Mouse (Mus musculus) layer of hippocampus, adult 2 months (tissue): ENCODE measurements around the gene Ptgs1. TPM values are rescaled to one million over a fixed set of nuclear protein-coding genes. Genes with fewer than 3 reads are reported as not detected.
"Not testable (repeated sequence)": the region's sequence is repeated elsewhere in the genome, so short reads cannot be mapped to it uniquely, and the experiment has no call there.

ENCODE experiments used
- DNase-seq, 2 experiments: peaks; one replicate each; pipeline ENCODE4 v3.0.0; 2022; ENCODE audit warnings: low spot score in 2 of 2
- H3K27ac ChIP-seq: fragments of 200-600 bp; 2 replicates; pipeline ENCODE4 v1.8.1; 2022
- H3K4me3 ChIP-seq: fragments of 200-600 bp; 2 replicates; pipeline ENCODE4 v1.8.1; 2022; ENCODE audit warnings: mild to moderate bottlenecking
- CTCF ChIP-seq: fragments of 200-600 bp; conservative IDR thresholded peaks from 2 replicates; pipeline ENCODE4 v1.8.1; 2022; ENCODE audit warnings: antibody characterized with exemption, mild to moderate bottlenecking, moderate library complexity
- long read RNA-seq, 2 experiments: library from polyadenylated mRNA; stranded (forward); transcript quantifications; one replicate each; pipeline ENCODE4 v2.0.0; 2021; ENCODE audit warnings: borderline mapping rate in 2 of 2
- total RNA-seq, 2 experiments: library from RNA; stranded (reverse); gene quantifications; 2 replicates each; pipeline ENCODE4 v1.2.3; 2021

Ptgs1 gene
- total RNA-seq: 10 to 100 TPM; 17.1 to 19.1 TPM
- long read RNA-seq, experiment 1, transcript Ptgs1-201 (11 exons, 2,867 nt): major isoform, 13 of 17 reads
- long read RNA-seq, experiment 1, partial matches to known transcripts: 3 of 17 reads
- long read RNA-seq, experiment 1, other reads (novel, unspliced or antisense): 1 of 17 reads
- long read RNA-seq, experiment 2, transcript Ptgs1-201 (11 exons, 2,867 nt): major isoform, 13 of 24 reads
- long read RNA-seq, experiment 2, partial matches to known transcripts: 8 of 24 reads
- long read RNA-seq, experiment 2, other reads (novel, unspliced or antisense): 3 of 24 reads

- peak within 1 kb of the TSS; percentile 75 for H3K27ac ChIP-seq
- no peak for DNase-seq
- peak; percentile 32 for TF ChIP-seq CTCF
- peak within 1 kb of the TSS; percentile 57 for H3K4me3 ChIP-seq
These were observed at the start of gene Ptgs1 for GRCm38 (mm10) chr2:36230366-36230765. TSS of gene Ptgs1 (plus strand) at chr2:36230426.

- not testable (repeated sequence) for H3K27ac ChIP-seq, H3K4me3 ChIP-seq, DNase-seq
- 0 out of 2 replicates have a peak, but pooled peaks have one; percentile 3 for TF ChIP-seq CTCF
These were observed 48.4 kb upstream of the Ptgs1 start for GRCm38 (mm10) chr2:36181587-36182368.

GRCm38 (mm10) chr2:36183278-36183677 lies 46.9 kb upstream of the Ptgs1 start:
- no peak for TF ChIP-seq CTCF
- Histone ChIP-seq H3K27ac (peak overlapping the region; percentile 71), H3K4me3 (no peak overlapping the region)
- no peak for DNase-seq

- TF ChIP-seq CTCF: no peak
- Histone ChIP-seq H3K27ac (peak overlapping the region; percentile 72; the same call in 1 of the 2 replicates), H3K4me3 (no peak overlapping the region)
- no peak for DNase-seq
These were observed 46.0 kb upstream of the Ptgs1 start for GRCm38 (mm10) chr2:36184192-36184591.

- DNase-seq: no peak
- H3K27ac ChIP-seq: peak overlapping the region; percentile 72
- no peak for TF ChIP-seq CTCF
- no peak overlapping the region for H3K4me3 ChIP-seq
These were observed 45.4 kb upstream of the Ptgs1 start for GRCm38 (mm10) chr2:36184876-36185275.

- not testable (repeated sequence) for H3K27ac ChIP-seq, DNase-seq, H3K4me3 ChIP-seq
These were observed 41.0 kb upstream of the Ptgs1 start for GRCm38 (mm10) chr2:36189200-36189599.

- no peak for DNase-seq
- TF ChIP-seq CTCF: no peak
- H3K27ac ChIP-seq: no peak overlapping the region
- no peak overlapping the region for H3K4me3 ChIP-seq
These were observed 38.9 kb upstream of the Ptgs1 start for GRCm38 (mm10) chr2:36191098-36191941.

- DNase-seq: no peak
- no peak for TF ChIP-seq CTCF
- Histone ChIP-seq H3K27ac (no peak overlapping the region), H3K4me3 (no peak overlapping the region)
These were observed 33.2 kb upstream of the Ptgs1 start for GRCm38 (mm10) chr2:36197021-36197420.

GRCm38 (mm10) chr2:36197919-36198881 lies 32.0 kb upstream of the Ptgs1 start:
- DNase-seq: peak in 1 of 2 experiments; percentile 61
- no peak for TF ChIP-seq CTCF
- Histone ChIP-seq H3K27ac (peak overlapping the region; percentile 70), H3K4me3 (no peak overlapping the region)

GRCm38 (mm10) chr2:36198882-36199262 lies 31.4 kb upstream of the Ptgs1 start:
- Histone ChIP-seq H3K27ac (peak overlapping the region; percentile 70), H3K4me3 (no peak overlapping the region)
- DNase-seq: no peak
- TF ChIP-seq CTCF: no peak

- no peak for TF ChIP-seq CTCF
These were observed 29.4 kb upstream of the Ptgs1 start for GRCm38 (mm10) chr2:36200813-36201212.

More at GRCm38 (mm10) chr2:36200813-36201212, 29.4 kb upstream of the Ptgs1 start:
- DNase-seq: no peak
- Histone ChIP-seq H3K27ac (no peak overlapping the region), H3K4me3 (no peak overlapping the region)
